Mouse (Mus musculus) E14TG2a.4 (cell line): Measurements from ENCODE around the gene Isx.

Source experiments
- CTCF ChIP-seq: conservative IDR thresholded peaks from 2 replicates; pipeline ENCODE4 v1.5.1; 2014; ENCODE audit warnings: low read length
- POU5F1 ChIP-seq: IDR thresholded peaks from 2 replicates; pipeline ENCODE4 v1.6.1; 2014; ENCODE audit warnings: low read length, borderline replicate concordance

DNA sequence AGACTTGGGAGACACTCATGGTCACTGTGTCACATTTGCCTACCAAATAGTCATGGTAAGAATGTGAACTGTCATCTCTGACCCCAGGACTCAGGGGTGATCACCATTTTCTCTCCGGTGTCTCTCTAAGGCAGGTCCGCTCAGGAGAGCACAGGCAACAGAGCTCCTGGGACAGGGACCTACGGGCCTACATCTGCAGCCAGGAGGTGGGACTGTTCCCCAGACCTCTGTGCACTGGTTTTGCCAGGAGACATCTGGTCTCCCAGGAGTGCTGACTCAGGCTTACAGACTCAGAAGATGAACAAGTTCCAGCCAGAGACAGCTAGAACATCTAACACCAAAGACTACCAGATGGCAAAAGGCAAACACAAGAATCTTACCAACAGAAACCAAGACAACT is 69.1 kb downstream of the Isx start:
- TF ChIP-seq CTCF (no peak), POU5F1 (no peak)
